Comparison of ENCODE assay signal across 15 mouse cellular contexts in genomic region chr9:94955645-94956044, GRCm38 (mm10).
DNase-seq lines count a peak whose midpoint lies in the region; ATAC-seq and TF ChIP-seq lines count a peak whose summit lies in the region.
"Had no signal": no experiment of that assay in that cellular context is flagged by ENCODE, and none has a peak within 500 bp of the region (broad histone marks: within the 10 kb centered on the region; RNA-seq: fewer than 3 reads in every experiment).

No protein-coding gene starts in this region.

- no peaks in the 10 kb centered on the region; the same call in 1 of the 2 replicates for H3K9me3 ChIP-seq in heart, embryonic 11.5 days (replicated peaks; ENCODE audit: control insufficient read depth, low read length)
- no peaks in the 10 kb centered on the region for H3K9me3 ChIP-seq in intestine, embryonic 15.5 days
- H3K9me3 ChIP-seq in hindbrain, embryonic 16.5 days (ENCODE audit: control insufficient read depth, low read length): peaks cover 4% of the 10 kb centered on the region; the same call in 1 of the 2 replicates
- H3K9me3 ChIP-seq: forebrain, embryonic 15.5 days had no signal

- no peaks in the 10 kb centered on the region for H3K27me3 ChIP-seq in heart, embryonic 11.5 days (ENCODE audit: control insufficient read depth, insufficient read depth, low read length)
- no peaks in the 10 kb centered on the region for H3K27me3 ChIP-seq in intestine, embryonic 15.5 days (replicated peaks)
- H3K27me3 ChIP-seq in hindbrain, embryonic 16.5 days (replicated peaks; ENCODE audit: control insufficient read depth, insufficient read depth, low read length): no peaks in the 10 kb centered on the region
- no peaks in the 10 kb centered on the region for H3K27me3 ChIP-seq in cerebellum, adult 2 months (ENCODE audit: control insufficient read depth, insufficient read depth, low read length)
- H3K27me3 ChIP-seq: forebrain, embryonic 15.5 days; midbrain, embryonic 12.5 days had no signal

- WGBS in heart, embryonic 11.5 days (ENCODE audit: insufficient replicate concordance): 29% methylated on average over 2 of the region's 2 CpGs
- WGBS in intestine, embryonic 15.5 days: 57% methylated on average over 2 of the region's 2 CpGs
- WGBS in hindbrain, embryonic 16.5 days: 59% methylated on average over 2 of the region's 2 CpGs
- 52% methylated on average over 2 of the region's 2 CpGs for WGBS in cerebellum, adult 2 months

- no peak overlapping the region for H3K9ac ChIP-seq in heart, embryonic 11.5 days (ENCODE audit: low read depth, low read length)
- H3K9ac ChIP-seq in intestine, embryonic 15.5 days: no peak overlapping the region
- no peak overlapping the region for H3K9ac ChIP-seq in hindbrain, embryonic 16.5 days (ENCODE audit: low read depth, low read length)
- H3K9ac ChIP-seq: forebrain, embryonic 15.5 days; midbrain, embryonic 12.5 days had no signal

- no peak for ATAC-seq in heart, embryonic 11.5 days (replicated peaks; ENCODE audit: insufficient number of reproducible peaks, low FRiP score, low TSS enrichment)
- ATAC-seq in activated CD4-positive, CD25-positive, alpha-beta regulatory T cell, adult 4 months: peak; percentile 54
- peak; percentile 43 to 54 for ATAC-seq in hematopoietic stem cell, adult 5-6 weeks (replicated peaks in 1 of 2; ENCODE audit: insufficient read depth in 1 of 2, low FRiP score in 2 of 2, low TSS enrichment in 1 of 2, low read depth in 1 of 2, poor library complexity in 2 of 2, severe bottlenecking in 2 of 2)
- no peak for ATAC-seq in intestine, embryonic 15.5 days
- ATAC-seq in hindbrain, embryonic 16.5 days: no peak
- ATAC-seq: forebrain, embryonic 15.5 days; lung, postnatal 0 days had no signal

- no peaks in the 10 kb centered on the region for H3K36me3 ChIP-seq in heart, embryonic 11.5 days (ENCODE audit: control insufficient read depth, insufficient read depth, low read length)
- H3K36me3 ChIP-seq in intestine, embryonic 15.5 days: no peaks in the 10 kb centered on the region
- no peaks in the 10 kb centered on the region for H3K36me3 ChIP-seq in hindbrain, embryonic 16.5 days (ENCODE audit: control insufficient read depth, insufficient read depth, low read length)
- H3K36me3 ChIP-seq: forebrain, embryonic 15.5 days; midbrain, embryonic 12.5 days had no signal

- no peak overlapping the region for H3K4me2 ChIP-seq in heart, embryonic 11.5 days
- H3K4me2 ChIP-seq in intestine, embryonic 15.5 days (replicated peaks): no peak overlapping the region
- no peak overlapping the region for H3K4me2 ChIP-seq in hindbrain, embryonic 16.5 days (ENCODE audit: low read length)
- H3K4me2 ChIP-seq: forebrain, embryonic 15.5 days; midbrain, embryonic 12.5 days had no signal

- peak overlapping the region; percentile 29; the same call in 1 of the 2 replicates for H3K27ac ChIP-seq in heart, embryonic 11.5 days (ENCODE audit: low read depth, low read length)
- no peak overlapping the region for H3K27ac ChIP-seq in intestine, embryonic 15.5 days
- H3K27ac ChIP-seq in hindbrain, embryonic 16.5 days (ENCODE audit: low read depth, low read length): no peak overlapping the region
- no peak overlapping the region for H3K27ac ChIP-seq in cerebellum, adult 2 months (ENCODE audit: insufficient read depth, low read length)
- H3K27ac ChIP-seq: forebrain, embryonic 15.5 days; gastrocnemius, adult 2 months; midbrain, embryonic 12.5 days had no signal

- TF ChIP-seq POLR2A in cerebellum, adult 2 months (IDR thresholded peaks at IDR 0.05; ENCODE audit: borderline replicate concordance, insufficient read depth, low read length): no peak

- intact Hi-C loops in heart, postnatal 36 days (cut with DNase I): no loop called here

- TF ChIP-seq CTCF in cerebellum, adult 2 months (IDR thresholded peaks at IDR 0.05; ENCODE audit: borderline replicate concordance, insufficient read depth, low read depth, low read length): no peak

- peaks cover 8% of the 10 kb centered on the region; the same call in 1 of the 2 replicates for H3K4me1 ChIP-seq in heart, embryonic 11.5 days (ENCODE audit: control insufficient read depth, insufficient read depth, low read length)
- no peaks in the 10 kb centered on the region for H3K4me1 ChIP-seq in intestine, embryonic 15.5 days (replicated peaks)
- H3K4me1 ChIP-seq in hindbrain, embryonic 16.5 days (ENCODE audit: control insufficient read depth, insufficient read depth, low read depth, low read length): no peaks in the 10 kb centered on the region
- H3K4me1 ChIP-seq in cerebellum, adult 2 months (ENCODE audit: control insufficient read depth, insufficient read depth, low read length): no peaks in the 10 kb centered on the region
- H3K4me1 ChIP-seq: forebrain, embryonic 15.5 days; midbrain, embryonic 12.5 days had no signal

- no peak overlapping the region for H3K4me3 ChIP-seq in heart, embryonic 11.5 days (ENCODE audit: low read depth, low read length)
- H3K4me3 ChIP-seq in intestine, embryonic 15.5 days (replicated peaks): no peak overlapping the region
- no peak overlapping the region for H3K4me3 ChIP-seq in hindbrain, embryonic 16.5 days (ENCODE audit: low read length)
- no peak overlapping the region for H3K4me3 ChIP-seq in cerebellum, adult 2 months (replicated peaks; ENCODE audit: insufficient read depth, low read depth, low read length)
- H3K4me3 ChIP-seq: forebrain, embryonic 15.5 days; gastrocnemius, adult 2 months; midbrain, embryonic 12.5 days had no signal

- DNase-seq in heart, postnatal 36 days: no peak
- DNase-seq in thymus, postnatal 14 days: peak; percentile 57
- no peak for DNase-seq in cerebellum, adult 2 months
- DNase-seq: cerebellum, adult 11 months; gastrocnemius, adult 2 months; kidney, postnatal 10 days; layer of hippocampus, adult 9-11 months had no signal

Comparison
In these comparisons a context has a peak if more than half of its experiments do, and no peak if none do; other contexts are left out.
1. ATAC-seq: peak in activated CD4-positive, CD25-positive, alpha-beta regulatory T cell, adult 4 months (single experiment) and hematopoietic stem cell, adult 5-6 weeks (2 of 2); none in heart, embryonic 11.5 days (single experiment), intestine, embryonic 15.5 days (single experiment) and hindbrain, embryonic 16.5 days (single experiment).